Mouse (Mus musculus) heart, postnatal 10 days (tissue): ENCODE results near the gene 1300017J02Rik. TPM values are rescaled to one million over a fixed set of nuclear protein-coding genes. Genes with fewer than 3 reads are reported as not detected.
A peak's percentile ranks its signal among the peaks of the same experiment; 100 is the strongest.

Source experiments
- DNase-seq, 2 experiments: peaks; one replicate each; pipeline ENCODE4 v3.0.0; 2021
- intact Hi-C: fragments of 180-260 bp; cut with DNase I; formaldehyde crosslinking; loops from one replicate; pipeline ENCODE4 v1.15.1; 2025
- total RNA-seq, 2 experiments: library from RNA; stranded (reverse); gene quantifications; 2 replicates each; pipeline ENCODE4 v1.2.3; 2021

1300017J02Rik gene
- total RNA-seq, 2 experiments from 2014 or later = 0.27 to 0.50 TPM

- intact Hi-C loops = loop anchor here (5.0 kb wide), 1 partner anchor 77 kb away; no protein-coding TSS in a partner anchor
- peak; percentile 10 to 37 for DNase-seq
Measured at GRCm38 (mm10) chr9:103225464-103225863, 79.4 kb downstream of the 1300017J02Rik start.

GRCm38 (mm10) chr9:103224721-103225120 lies 80.2 kb downstream of the 1300017J02Rik start:
- intact Hi-C loops = loop anchor here (5.0 kb wide), 1 partner anchor 78 kb away; no protein-coding TSS in a partner anchor

GRCm38 (mm10) chr9:103214281-103214680 lies 90.6 kb downstream of the 1300017J02Rik start:
- no peak for DNase-seq
- intact Hi-C loops = loop anchor here (10.0 kb wide), 1 partner anchor 261 kb away; no protein-coding TSS in a partner anchor

More at GRCm38 (mm10) chr9:103224721-103225120, 80.2 kb downstream of the 1300017J02Rik start:
- no peak for DNase-seq

GRCm38 (mm10) chr9:103213631-103214030 lies 91.3 kb downstream of the 1300017J02Rik start:
- intact Hi-C loops = loop anchor here (10.0 kb wide), 1 partner anchor 261 kb away; no protein-coding TSS in a partner anchor
- DNase-seq = peak; percentile 66 to 70

GRCm38 (mm10) chr9:103212654-103213420 lies 92.0 kb downstream of the 1300017J02Rik start:
- intact Hi-C loops = loop anchor here (10.0 kb wide), 1 partner anchor 262 kb away; no protein-coding TSS in a partner anchor

GRCm38 (mm10) chr9:103208802-103209423 lies 96.0 kb downstream of the 1300017J02Rik start:
- intact Hi-C loops = no loop called here
- DNase-seq = no peak

More at GRCm38 (mm10) chr9:103212654-103213420, 92.0 kb downstream of the 1300017J02Rik start:
- peak; percentile 17 to 26 for DNase-seq

GRCm38 (mm10) chr9:103207846-103208245 lies 97.0 kb downstream of the 1300017J02Rik start:
- intact Hi-C loops = loop anchor here (1.0 kb wide), 1 partner anchor 94 kb away; no protein-coding TSS in a partner anchor
- DNase-seq = peak; percentile 78 to 80

- no peak for DNase-seq
- intact Hi-C loops = no loop called here
Measured at GRCm38 (mm10) chr9:103205786-103206185, 99.1 kb downstream of the 1300017J02Rik start.

- peak; percentile 95 to 96 for DNase-seq
- intact Hi-C loops = loop anchor here (5.0 kb wide), 1 partner anchor 109 kb away; no protein-coding TSS in a partner anchor
Measured at GRCm38 (mm10) chr9:103201561-103202260, 103.2 kb downstream of the 1300017J02Rik start, which contains the start of gene Srprb. Gene Srprb (minus strand): TSS chr9:103202137.

Other genes starting within 250 kb of the 1300017J02Rik start
- gene Rab6b, start 193.3 kb downstream of the 1300017J02Rik start, total RNA-seq = 1 to 10 TPM; 1.7 to 1.8 TPM
- 10 to 100 TPM; 18.8 to 22.2 TPM for gene Srprb, start 102.9 kb downstream of the 1300017J02Rik start, total RNA-seq
- 1 to 10 TPM; 6.2 to 7.6 TPM for gene Gm20425, start 74.8 kb downstream of the 1300017J02Rik start, total RNA-seq
- gene Trf, start 74.6 kb downstream of the 1300017J02Rik start, total RNA-seq = 10 to 100 TPM; 29.4 to 36.3 TPM
- 10 to 100 TPM; 26.8 to 26.9 TPM for gene Topbp1, start 133 bp upstream of the 1300017J02Rik start, total RNA-seq
- 100 to 1,000 TPM; 111 to 137 TPM for gene Cdv3, start 60.8 kb upstream of the 1300017J02Rik start, total RNA-seq
- under 1 TPM; 0.35 to 0.48 TPM for gene Bfsp2, start 175.3 kb upstream of the 1300017J02Rik start, total RNA-seq